Mouse (Mus musculus): Measurements from ENCODE around the gene Map1b. TPM values are rescaled to one million over a fixed set of nuclear protein-coding genes. Genes with fewer than 3 reads are reported as not detected.

The Map1b gene
- total RNA-seq, 2 experiments from 2014 or later = 7.7 to 13.8 TPM

DNA sequence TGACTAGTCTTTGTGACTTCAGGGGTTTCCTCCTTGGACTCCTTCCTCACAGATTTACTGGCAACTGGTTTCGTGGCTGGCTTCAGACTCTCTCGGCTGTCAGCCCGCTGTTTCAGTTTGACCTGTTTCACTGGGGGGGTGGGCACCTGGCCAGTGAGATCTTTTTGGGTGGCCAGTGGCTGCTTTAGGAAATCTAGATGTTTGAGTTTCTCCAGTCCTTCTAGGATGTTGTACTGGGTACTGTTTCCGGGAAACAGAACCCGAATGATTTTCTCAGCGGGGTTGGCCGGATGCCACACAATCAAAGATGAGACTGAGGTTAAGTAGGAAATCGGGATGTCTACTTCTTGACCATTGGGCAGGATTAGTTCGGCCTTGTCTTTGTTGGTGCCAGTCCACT is 81.8 kb downstream of the Map1b start:
- no peak overlapping the region for H3K4me3 ChIP-seq
- no peak for TF ChIP-seq CTCF (IDR thresholded peaks at IDR 0.05)
- intact Hi-C loops (cut with DNase I) = no loop called here
- no peak for DNase-seq
- no peak overlapping the region for H3K27ac ChIP-seq

DNA sequence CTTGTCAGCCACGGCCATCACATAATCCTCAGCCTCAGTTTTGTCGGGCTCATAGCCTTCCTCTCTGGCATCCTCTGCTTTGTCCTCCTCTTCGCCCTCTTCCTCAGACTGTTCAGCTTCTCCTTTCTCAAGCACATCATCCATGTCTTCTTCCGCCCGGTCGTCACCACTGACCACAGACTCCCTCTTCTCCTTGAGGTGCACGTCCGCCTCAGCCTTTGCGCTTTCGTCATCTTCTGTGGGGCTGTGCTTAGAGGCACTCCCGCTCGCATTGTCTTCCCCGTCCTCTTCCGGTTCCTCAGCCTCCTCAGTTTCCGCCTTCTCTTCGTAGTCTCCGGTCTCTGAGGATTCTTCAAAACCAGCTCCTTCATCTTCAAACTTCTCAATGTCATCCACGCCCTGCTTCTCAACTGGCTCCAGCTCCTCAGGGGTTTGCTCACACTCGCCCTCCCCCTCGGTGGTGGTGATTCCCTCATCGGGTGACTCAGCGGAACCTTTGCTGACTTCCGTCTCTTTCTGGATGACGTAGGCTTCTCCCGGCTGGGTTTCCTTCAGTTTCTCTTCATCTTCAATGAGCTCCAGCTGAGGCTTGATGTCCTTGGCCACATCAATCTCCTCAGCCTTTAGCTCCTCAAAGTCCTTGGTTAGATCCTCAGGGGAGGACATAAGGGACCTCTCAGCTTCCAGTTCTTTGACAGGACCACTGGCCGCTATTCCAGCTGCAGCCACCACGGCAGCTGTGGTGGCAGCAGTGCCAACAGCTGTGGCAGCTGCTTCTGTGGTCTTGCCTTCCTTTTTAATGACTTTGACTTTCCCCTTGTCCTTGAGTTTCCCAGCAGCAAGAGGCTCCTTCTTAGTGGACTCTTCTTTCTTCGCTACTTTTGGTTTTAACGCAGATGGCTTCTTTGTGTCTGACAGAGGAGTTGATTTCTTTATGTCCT is 83.0 kb downstream of the Map1b start:
- DNase-seq = no peak
- Histone ChIP-seq H3K4me3 (peak overlapping the region; percentile 34), H3K27ac (no peak overlapping the region)
- intact Hi-C loops (cut with DNase I) = no loop called here
- TF ChIP-seq CTCF (IDR thresholded peaks at IDR 0.05) = no peak

DNA sequence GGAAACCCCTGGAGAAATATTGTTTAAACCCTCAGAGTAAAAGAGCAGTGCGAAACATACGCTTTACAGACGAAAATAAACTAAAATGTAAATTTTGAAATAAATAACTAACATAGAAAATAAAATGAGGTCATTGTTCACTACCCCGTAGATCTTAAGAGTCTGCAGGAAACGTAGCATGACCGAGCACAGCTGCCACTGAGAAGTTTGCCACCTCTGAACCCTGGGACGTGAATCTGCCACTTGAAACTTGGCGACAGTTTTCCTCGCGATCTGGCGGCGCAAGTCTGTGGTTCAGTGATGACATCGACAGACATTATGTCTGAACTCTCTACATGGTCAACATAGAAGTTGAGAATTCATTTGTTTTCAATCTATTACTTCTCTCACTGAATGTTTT is 92.8 kb downstream of the Map1b start:
- Histone ChIP-seq H3K27ac (no peak overlapping the region), H3K4me3 (no peak overlapping the region)
- no peak for DNase-seq
- no peak for TF ChIP-seq CTCF (IDR thresholded peaks at IDR 0.05)
- intact Hi-C loops (cut with DNase I) = no loop called here

DNA sequence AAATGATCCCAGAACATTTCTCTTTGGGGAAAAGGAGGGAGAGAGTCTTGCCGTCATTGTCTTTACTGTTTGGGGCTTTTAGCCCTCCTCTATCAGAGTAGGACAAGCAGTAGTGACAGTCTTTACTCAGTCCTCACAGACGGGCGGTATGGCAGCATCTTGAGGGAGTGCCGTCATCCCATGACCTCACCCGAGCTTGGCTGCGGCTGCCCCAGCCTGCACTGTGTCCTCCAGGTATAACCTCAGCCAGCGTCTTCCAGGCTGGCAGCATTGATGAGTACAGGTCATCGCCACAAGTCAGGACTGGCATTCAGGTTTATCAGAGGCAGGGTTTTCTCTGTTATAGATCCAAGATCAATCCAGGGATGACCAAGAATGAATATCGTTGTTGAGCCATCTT is 99.7 kb downstream of the Map1b start:
- intact Hi-C loops (cut with DNase I) = no loop called here
- no peak overlapping the region for H3K4me3 ChIP-seq
- H3K27ac ChIP-seq = no peak overlapping the region
- no peak for DNase-seq
- no peak for TF ChIP-seq CTCF (IDR thresholded peaks at IDR 0.05)

DNA sequence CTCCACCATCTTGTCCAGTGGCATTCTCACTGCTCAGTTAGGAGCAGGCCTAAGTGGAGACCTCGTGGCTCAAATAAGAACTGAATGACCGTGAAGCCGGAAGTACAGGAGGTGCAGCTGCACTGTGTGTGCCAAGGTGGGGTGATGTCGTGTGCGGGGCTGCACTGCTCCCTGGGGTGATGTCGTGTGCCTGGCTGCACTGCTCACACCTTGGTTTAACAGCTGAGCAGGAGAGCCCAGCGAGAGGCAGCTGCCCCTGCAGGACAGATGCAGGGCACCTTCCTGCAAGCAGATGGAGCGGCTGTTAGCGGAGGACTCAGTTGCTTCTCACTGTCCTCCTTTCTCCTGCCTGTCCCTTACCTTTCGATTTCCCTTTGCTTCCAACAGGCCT is 102.0 kb downstream of the Map1b start:
- no peak overlapping the region; the same call in 1 of the 2 replicates for H3K27ac ChIP-seq
- TF ChIP-seq CTCF (IDR thresholded peaks at IDR 0.05) = no peak

DNA sequence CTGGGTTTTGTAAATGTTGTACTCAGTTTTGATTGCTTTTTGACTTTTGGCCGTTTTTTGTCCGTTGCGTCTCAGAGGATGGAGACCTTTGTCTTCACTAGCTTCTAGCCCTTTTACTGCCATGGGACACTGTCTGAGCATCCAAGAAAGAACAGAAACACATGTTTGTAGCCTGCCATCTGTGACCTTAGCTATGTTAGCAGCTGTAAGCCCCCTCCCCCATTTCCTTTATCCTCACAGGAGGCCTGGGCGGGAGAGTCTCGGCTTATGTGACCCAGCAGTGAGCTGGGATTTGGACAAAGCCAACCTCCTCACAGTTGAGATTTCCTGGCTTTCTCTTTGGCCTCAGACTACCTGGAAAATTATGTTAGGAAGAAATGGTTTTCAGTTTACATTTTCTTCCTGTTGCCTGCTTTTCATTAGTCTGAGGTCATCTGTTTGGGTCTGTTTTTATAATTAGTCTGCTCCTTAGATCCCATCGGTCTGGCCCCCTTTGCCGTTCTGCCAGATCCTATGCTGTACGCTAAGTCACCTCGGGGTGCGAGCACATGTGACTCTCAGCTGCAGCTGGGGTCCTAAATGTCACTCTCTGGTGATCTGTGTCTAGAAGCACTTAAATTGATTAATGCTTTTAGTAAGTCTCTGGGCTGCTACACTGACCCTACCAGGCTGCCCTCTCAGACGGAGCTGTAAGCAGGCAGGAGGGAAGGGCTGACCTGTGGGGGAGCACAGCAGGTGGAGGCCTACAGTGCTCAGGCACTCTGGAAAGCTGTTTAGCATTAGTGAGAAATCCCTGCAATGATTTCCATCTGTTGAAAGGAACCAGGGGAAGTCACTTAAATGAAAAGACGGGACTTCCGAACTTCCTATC is 102.6 kb downstream of the Map1b start:
- intact Hi-C loops (cut with DNase I) = no loop called here
- no peak for TF ChIP-seq CTCF (IDR thresholded peaks at IDR 0.05)
- Histone ChIP-seq H3K4me3 (no peak overlapping the region), H3K27ac (peak overlapping the region; percentile 78)
- DNase-seq = no peak

More for the DNA sequence above, 102.0 kb downstream of the Map1b start:
- no peak overlapping the region for H3K4me3 ChIP-seq
- intact Hi-C loops (cut with DNase I) = no loop called here
- DNase-seq = no peak

DNA sequence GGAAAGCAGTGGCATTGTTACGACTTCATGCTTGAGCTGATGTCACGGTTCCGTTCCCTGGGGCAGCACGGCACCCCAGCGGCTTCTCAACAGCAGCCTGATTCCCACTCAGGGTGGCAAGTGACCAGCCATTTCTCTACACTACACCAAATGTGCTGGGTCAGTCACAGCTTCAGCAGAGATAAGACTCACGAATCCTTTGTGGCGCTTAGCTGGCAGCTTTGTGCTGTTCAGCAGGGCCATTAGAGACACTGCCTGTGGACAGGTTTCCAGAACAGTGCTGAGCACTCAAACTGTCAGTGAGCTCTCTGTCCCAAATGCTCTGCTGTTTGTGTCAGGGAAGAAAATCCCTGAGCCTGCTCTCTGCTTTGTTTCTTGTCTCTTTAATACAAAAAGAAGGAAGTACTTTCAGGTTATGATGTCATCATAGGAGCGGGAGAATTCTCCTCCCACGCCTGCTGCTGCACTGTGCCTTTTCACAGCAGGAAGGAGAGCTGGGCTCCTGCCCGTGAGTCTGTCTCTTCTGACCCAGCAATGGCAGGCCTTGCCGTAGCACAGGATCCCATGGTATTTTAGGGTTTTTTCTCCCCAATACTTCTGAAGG is 103.8 kb downstream of the Map1b start:
- Histone ChIP-seq H3K27ac (peak overlapping the region; percentile 78), H3K4me3 (peak overlapping the region; percentile 38)
- peak; percentile 61 for DNase-seq
- no peak for TF ChIP-seq CTCF (IDR thresholded peaks at IDR 0.05)
- intact Hi-C loops (cut with DNase I) = no loop called here

DNA sequence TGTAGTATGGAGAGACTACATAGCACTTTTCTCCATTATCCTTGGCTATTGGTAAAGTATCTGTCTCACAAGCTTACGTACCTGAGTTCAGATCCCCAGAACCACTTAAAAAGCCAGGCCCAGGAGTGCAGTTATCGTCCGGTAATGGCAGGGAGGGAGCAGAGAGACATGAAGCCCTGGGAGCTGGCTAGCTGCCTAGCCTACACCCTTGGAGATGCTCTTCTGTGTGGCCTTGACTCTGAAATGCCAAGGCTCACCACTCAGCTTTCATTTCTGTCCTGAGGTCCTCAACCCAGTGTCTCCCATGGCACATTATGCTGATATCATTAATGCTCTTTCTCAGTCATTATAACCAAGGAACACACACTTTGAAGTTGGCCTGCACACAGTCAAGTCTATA is 104.6 kb downstream of the Map1b start:
- no peak for DNase-seq
- peak overlapping the region; percentile 78; the same call in 1 of the 2 replicates for H3K27ac ChIP-seq
- TF ChIP-seq CTCF (IDR thresholded peaks at IDR 0.05) = no peak
- H3K4me3 ChIP-seq = no peak overlapping the region
- intact Hi-C loops (cut with DNase I) = no loop called here

DNA sequence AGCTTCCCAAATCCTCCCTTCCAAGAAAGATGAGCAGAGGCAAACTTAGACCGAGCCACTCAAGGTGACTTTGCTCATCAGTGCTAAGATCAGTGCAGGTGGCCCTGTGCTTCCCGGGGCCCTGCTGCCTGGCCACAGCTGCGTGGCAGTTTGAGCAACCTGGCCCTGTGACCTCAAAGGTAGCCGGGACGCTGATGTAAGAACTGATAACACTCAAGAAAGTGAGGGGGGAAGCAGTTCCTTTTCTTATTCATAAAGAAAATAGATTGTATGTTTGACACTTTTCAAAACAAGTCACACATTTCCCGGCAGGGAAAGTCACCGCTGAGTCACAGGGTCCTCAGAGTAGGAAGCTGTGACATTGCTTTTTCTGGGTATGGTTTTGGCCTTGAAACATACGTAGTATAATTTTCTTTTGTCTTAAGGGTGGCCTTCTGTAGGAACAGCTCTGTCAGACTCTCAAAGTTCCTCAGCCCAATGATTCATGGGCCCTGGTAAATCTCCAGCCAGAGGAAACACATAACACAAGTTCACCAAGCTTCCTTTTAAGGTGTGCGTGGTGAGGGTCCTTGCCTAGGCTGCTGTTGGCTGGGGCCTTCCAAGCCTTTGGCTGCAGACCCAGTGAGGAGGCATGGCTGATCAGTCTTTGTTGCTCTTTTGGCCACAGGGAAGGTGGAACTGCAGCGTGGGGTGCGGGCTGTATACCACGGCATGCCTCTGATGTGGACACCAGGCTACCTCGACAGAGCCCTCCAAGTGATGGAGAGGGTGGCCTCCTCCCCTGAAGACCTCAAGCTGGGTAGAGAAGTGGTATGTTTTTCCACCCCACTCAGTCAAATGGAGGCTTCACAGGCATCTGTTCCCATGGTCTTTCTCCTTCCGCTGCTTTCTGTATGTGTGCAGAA is 105.5 kb downstream of the Map1b start:
- no peak overlapping the region for H3K27ac ChIP-seq
- no peak for DNase-seq
- intact Hi-C loops (cut with DNase I) = no loop called here
- TF ChIP-seq CTCF (IDR thresholded peaks at IDR 0.05) = no peak
- H3K4me3 ChIP-seq = no peak overlapping the region

DNA sequence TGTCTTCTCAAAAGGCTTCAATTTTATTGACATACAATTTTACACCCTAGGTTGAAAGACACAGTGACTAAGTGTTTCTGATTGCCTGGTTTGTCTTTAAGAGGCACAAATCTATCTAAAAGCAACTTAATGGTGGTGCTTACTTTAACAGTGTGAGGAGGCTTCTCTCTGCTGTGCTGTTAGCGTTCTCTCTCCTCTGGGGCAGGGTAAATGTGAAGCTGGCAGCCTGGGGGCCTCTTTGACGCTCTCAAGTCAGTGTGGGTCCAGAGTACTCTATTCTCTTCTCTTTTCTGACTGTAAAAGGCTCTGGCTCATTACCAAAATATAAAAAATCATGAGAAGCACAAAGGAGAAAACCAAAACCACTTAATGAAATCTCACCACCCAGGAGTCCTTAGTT is 107.1 kb downstream of the Map1b start:
- H3K4me3 ChIP-seq = no peak overlapping the region
- no peak overlapping the region for H3K27ac ChIP-seq
- intact Hi-C loops (cut with DNase I) = no loop called here
- DNase-seq = no peak
- TF ChIP-seq CTCF (IDR thresholded peaks at IDR 0.05) = no peak

DNA sequence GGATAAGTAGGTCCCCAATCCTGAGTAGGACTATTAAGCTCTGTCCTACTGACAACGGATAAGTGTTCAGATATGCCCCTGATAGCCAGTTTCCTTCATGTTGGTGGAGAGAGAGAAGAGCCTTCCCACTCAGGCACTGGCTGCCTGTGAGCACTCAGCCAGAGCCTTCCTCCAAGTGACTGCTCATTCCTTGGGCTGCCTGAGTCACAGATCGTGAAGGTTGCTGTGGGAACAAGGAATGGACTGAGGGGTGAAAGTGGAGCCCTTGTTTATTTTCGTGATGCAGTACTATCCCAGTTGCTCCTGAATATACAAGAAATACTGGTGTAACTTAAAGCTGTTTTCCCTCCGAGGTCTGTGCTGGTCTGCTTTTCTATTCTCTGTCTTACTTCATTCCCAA is 117.0 kb downstream of the Map1b start:
- no peak for TF ChIP-seq CTCF (IDR thresholded peaks at IDR 0.05)
- DNase-seq = no peak
- no peak overlapping the region for H3K4me3 ChIP-seq
- H3K27ac ChIP-seq = no peak overlapping the region
- intact Hi-C loops (cut with DNase I) = no loop called here
